Mouse (Mus musculus) lung, adult 2 months (tissue): Measurements from ENCODE around the gene Tatdn2.

Experiments
- CTCF ChIP-seq: fragments of 200-500 bp; IDR thresholded peaks from 2 replicates; pipeline ENCODE4 v1.5.1; 2011; ENCODE audit warnings: mild to moderate bottlenecking, low read length, control low read depth; ENCODE audit not compliant: insufficient read depth
- POLR2A ChIP-seq: fragments of 200-500 bp; IDR thresholded peaks from 2 replicates; pipeline ENCODE4 v1.6.1; 2011; ENCODE audit warnings: low read depth, mild to moderate bottlenecking, control low read depth, low read length, borderline replicate concordance; ENCODE audit errors: extremely low read depth

DNA sequence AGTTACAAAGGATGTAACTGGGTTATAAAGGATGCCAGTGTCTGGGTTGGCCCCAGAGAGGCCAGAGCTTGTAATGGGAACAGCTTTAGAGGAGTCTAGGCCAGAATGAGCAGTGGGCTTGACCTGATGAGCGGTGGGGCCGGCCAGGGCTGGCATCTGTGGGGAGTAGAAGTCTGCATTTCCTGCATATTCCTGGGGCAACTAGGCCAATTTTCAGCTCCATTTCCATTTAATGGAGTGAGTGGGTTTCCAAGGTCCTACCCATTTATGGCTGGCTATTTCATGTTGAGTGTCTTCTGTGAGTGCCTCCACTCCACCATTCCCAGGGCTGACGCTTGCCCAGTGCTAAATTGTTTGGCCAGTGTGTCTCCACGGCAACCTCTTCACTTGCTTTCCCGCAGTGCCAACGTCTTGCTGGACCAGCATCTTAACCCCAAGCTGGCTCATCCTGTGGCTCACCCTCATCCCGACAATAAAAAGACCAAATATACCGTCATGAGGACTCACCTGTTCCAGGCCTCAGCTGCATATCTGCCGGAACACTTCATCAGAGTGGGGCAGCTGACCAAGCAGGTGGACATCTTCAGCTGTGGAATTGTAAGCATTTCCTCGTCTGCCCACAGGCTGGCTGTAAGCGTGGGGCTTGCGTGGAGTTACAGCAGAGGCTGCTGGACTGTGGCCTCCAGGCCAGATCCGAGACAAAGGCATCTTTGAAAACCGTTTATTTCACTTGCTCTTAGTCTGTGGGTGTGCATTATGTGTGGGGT is 18.4 kb upstream of the Tatdn2 start:
- TF ChIP-seq POLR2A (no peak), CTCF (no peak)
